Mouse (Mus musculus) retina, postnatal 1 day (tissue): ENCODE data around the gene Plcg2.
A peak's percentile ranks its signal among the peaks of the same experiment; 100 is the strongest.

Source experiments
- DNase-seq: peaks from one replicate; pipeline ENCODE4 v3.0.0-alpha.2; 2012

The Plcg2 gene

GRCm38 (mm10) chr8:117550529-117550928 is 52.4 kb downstream of the Plcg2 start:
- no peak for DNase-seq

- no peak for DNase-seq
Measured at GRCm38 (mm10) chr8:117561014-117561413, 62.9 kb downstream of the Plcg2 start.

GRCm38 (mm10) chr8:117561735-117562361 is 63.8 kb downstream of the Plcg2 start:
- peak; percentile 22 for DNase-seq

DNA sequence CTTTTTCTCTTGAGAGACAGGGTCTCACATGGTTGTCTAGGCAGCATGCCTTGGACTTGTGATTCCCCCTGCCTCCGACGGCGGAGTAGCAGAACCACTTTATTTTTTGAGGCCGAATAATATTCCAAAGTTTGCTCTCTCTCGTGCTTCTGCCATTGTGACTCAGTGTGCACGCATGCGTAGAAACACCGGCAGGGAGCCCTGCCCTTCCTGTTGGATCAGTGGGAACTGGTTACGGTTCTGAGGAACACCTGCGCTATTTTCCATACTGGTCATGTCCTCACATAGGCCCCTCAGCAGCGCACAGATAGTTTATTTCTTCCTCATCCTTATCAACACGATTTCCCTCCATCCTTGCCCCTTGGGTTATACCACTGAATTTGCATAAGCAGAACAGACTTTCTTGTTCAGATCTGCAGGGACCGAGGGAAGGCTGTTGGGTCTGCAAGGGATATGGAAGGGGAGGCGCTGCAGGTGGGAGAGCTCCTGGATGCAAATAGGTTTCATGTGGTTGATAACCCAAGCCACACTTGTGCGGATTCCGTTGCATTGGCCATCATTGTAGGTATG is 64.4 kb downstream of the Plcg2 start:
- DNase-seq = no peak

DNA sequence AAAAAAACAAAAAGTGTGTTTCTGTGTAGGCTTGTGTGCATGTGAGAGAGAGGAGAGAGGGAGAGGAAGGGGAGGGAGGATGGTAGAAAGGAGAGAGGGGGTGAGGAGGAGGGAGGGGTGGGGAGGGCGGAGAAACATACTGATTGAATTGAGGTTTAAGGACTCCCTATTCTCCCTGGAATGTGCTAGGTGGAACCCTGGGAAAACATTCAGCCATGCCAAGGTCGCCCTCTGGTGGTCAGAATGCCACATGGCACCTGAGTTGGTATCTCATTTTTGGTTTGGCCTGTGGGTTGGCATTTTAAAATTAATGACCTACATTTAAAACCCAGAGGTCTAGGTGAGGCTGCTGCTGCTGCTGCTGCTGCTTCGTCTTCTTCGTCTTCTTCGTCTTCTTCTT is 71.3 kb downstream of the Plcg2 start:
- peak; percentile 71 for DNase-seq

DNA sequence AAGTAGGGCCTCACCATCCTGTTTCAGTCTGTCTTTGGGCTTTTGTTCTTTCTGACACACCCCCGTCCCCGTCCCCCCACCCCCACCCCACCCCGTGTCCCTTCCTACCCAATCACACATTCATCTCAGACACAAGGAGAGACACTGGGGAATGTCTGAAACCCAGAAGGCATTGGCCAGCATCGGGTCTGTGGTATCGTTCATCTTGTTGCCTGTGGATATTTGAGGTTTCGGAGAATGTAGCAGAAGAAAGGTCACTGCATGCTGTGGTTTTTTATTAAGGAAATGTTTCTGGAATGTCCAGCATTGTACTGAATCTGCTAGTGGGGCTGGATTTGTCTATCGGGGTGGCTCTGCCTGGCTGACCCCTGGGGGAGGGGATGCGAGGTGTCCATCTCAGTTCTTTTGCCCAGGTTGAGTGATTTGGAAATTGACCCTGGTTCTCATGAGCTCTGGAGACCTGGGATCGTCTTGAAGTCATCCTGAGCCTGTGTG is 78.2 kb downstream of the Plcg2 start:
- no peak for DNase-seq

- DNase-seq = no peak
Measured at GRCm38 (mm10) chr8:117577059-117577458, 79.0 kb downstream of the Plcg2 start.

DNA sequence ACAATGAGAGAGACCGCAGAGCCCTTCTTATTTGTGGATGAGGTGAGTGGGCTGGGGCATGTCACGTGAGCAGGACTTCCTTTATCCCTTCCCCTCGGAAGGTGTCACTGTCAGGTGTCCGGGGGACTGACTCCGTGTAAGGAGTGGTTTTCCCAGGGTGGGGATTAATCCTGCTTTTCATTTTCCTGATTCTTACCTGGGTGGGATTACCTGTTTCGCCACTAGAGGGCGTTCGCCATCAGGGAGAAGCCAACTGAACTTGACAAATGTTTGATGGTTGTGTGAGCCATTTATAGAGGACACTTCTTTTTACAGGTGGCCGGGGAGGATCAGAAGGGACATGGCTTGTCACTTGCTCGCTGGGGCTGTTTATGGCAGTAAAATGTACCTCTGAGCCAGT is 79.8 kb downstream of the Plcg2 start:
- DNase-seq = peak; percentile 15

GRCm38 (mm10) chr8:117578856-117579255 is 80.8 kb downstream of the Plcg2 start:
- no peak for DNase-seq

DNA sequence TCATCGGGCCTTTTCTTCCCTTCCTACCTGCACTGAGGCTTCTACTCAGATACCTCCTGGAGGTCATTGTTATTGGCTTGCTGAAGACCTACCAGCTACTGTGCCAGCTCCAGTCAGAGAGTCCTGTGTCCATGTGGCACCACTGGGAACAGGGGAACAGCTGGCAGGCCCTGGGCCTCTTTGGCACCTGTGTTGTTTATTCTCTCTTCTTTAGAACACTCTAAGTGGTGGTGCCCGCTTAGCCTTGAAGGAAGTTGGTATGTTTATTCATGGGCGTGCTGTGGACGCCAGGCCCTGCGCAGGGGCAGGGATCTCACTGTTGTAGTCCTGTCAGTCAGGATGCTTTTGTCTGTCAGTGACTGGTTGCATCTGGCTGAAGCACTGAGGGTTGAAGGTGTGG is 95.8 kb downstream of the Plcg2 start:
- no peak for DNase-seq

DNA sequence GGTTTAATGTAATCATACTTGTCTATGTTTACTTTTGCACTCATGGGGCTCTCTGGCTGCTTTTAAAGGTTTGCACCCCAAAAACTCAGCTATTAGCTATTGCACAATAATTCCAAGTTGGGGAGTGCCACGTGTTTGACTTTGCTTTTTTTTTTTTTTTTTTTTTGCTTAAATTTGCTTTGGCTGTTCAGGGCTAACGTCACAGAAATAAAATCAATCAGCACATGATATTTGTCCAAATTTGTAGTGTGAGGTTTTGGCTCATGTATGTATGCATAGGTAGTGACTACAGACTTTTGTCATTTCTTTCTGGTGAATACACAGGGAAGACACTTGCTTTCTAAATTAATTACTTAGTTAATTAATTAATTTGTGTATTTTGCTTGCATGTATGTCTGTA is 96.9 kb downstream of the Plcg2 start:
- DNase-seq = no peak

GRCm38 (mm10) chr8:117596777-117597176 is 98.7 kb downstream of the Plcg2 start:
- no peak for DNase-seq

DNA sequence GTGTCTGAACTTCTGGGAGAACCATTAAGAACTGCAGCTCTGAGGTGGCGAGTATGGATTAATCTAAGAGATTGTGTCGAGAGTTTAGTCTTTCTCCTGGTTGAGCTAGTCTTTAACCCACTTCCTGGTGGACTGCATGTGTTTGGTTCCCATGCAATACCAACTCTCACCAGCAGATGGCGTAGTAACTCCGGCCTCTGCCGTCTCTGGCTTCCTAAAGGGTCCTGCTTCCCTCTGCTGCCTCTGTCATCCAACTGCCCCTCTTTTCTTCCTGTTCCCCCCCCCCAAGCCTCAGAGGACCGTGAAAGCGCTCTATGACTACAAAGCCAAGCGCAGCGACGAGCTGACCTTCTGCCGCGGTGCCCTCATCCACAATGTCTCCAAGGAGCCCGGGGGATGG is 102.7 kb downstream of the Plcg2 start:
- peak; percentile 48 for DNase-seq

- no peak for DNase-seq
Measured at GRCm38 (mm10) chr8:117604101-117604500, 106.0 kb downstream of the Plcg2 start.

DNA sequence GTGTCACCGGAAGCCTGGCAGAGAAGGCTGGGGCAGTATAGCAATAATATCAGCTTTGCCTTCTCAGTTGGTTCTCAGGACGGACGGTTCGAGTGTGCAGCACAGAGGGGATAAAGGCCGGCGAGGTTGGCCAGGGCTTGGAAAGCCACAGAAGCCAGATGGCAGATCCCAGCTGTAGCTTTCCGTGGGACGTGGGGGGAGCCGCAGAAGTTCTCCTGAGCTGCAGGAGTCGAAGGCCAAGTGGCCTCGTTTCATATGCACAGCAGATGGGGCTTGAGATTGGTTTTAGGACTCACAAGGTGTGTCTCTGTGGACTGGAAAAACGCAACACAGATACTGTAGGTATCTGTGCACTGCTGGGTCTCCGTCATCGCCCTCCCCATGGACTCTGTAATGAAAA is 106.6 kb downstream of the Plcg2 start:
- no peak for DNase-seq

DNA sequence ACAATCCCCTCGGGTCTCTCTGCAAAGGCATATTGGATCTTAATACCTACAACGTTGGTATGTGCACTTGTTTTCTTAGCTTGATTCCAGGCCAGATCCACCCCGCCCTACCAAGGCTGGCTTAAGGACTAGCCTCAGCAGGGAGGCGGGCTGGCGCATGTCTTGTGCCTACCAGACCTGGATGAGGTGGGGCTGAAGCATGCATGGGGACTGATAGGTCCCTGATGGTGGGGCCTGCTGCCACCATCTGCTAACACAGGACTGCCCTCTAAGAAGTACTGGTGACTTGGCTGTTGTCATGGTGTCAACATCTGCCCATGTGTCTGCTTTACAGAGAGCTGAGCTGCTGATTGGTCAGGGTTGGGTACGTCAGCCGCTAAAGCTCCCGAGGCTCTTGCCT is 107.1 kb downstream of the Plcg2 start:
- DNase-seq = no peak

GRCm38 (mm10) chr8:117610506-117610905 is 112.4 kb downstream of the Plcg2 start:
- no peak for DNase-seq

- DNase-seq = no peak
Measured at GRCm38 (mm10) chr8:117612861-117613260, 114.8 kb downstream of the Plcg2 start.

GRCm38 (mm10) chr8:117626040-117626838 is 128.1 kb downstream of the Plcg2 start:
- DNase-seq = peak; percentile 79

- no peak for DNase-seq
Measured at GRCm38 (mm10) chr8:117627096-117627495, 129.0 kb downstream of the Plcg2 start.

DNA sequence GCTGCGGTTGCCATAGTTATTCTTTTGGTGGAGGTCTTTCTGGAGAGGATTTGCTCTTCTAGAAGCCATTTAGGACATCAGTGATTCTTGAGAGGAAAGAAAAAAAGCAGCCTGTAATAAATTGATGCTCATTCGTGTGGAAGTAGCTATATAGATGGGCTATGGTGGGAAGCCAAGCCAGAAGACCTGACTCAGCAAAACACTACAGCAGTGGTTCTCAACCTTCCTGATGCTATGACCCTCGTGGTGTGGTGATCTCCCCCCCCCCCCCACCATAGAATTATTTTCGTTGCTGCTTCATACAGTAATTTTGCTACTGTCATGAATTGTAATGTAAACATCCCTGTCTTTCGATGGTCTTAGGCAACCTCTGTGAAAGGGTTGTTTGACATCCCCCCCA is 134.4 kb downstream of the Plcg2 start:
- no peak for DNase-seq

- no peak for DNase-seq
Measured at GRCm38 (mm10) chr8:117634406-117634805, 136.3 kb downstream of the Plcg2 start.

- DNase-seq = no peak
Measured at GRCm38 (mm10) chr8:117637462-117637861, 139.4 kb downstream of the Plcg2 start.

DNA sequence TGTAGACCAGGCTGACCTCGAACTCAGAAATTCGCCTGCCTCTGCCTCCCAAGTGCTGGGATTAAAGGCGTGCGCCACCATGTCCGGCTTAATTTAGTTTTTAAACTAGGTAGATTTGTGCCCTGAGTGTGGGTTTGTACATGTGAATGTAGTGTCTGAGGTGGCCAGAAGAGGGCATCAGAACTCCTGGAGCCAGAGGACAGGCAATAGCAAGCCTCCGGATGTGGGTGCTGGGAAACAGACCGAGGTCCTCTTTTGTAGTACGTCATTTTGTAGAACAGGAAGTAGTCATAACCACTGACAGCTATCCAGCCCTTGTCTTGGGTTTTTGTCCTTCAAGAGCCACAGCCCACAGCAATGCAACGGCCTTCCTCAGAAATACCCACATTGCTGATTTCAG is 141.5 kb downstream of the Plcg2 start:
- DNase-seq = no peak
